Mouse (Mus musculus): ENCODE measurements around the gene Rnaseh2a. TPM values are rescaled to one million over a fixed set of nuclear protein-coding genes. Genes with fewer than 3 reads are reported as not detected.

Gene Rnaseh2a
- total RNA-seq, 4 experiments from 2014 or later = 41.9 to 61.3 (median 55.0) TPM

- no peak for DNase-seq (ENCODE audit: low spot score)
Measured at GRCm38 (mm10) chr8:84907037-84907436, 62.5 kb downstream of the Rnaseh2a start.

Small RNAs within 50 kb of the gene (microRNA-seq; reads per million reads assigned to microRNA genes)
- gene Gm24197 = not detected

Other genes with a start within 250 kb of the Rnaseh2a start
- gene G430095P16Rik, start 246.8 kb downstream of the Rnaseh2a start, total RNA-seq (2022) = under 1 TPM in 1 of 4 experiments, not detected in 3; 0.66 TPM
- 100 to 1,000 TPM; 288 to 356 (median 295) TPM for gene Nfix, start 169.4 kb downstream of the Rnaseh2a start, total RNA-seq (2022)
- 10 to 100 TPM; 10.3 to 13.2 (median 12.0) TPM for gene Dand5, start 146.9 kb downstream of the Rnaseh2a start, total RNA-seq (2022)
- 10 to 100 TPM; 31.0 to 34.9 (median 33.1) TPM for gene Gadd45gip1, start 138.2 kb downstream of the Rnaseh2a start, total RNA-seq (2022)
- gene Rad23a, start 129.1 kb downstream of the Rnaseh2a start, total RNA-seq (2022) = 10 to 100 TPM; 82.8 to 92.9 (median 89.3) TPM
- gene Calr, start 122.8 kb downstream of the Rnaseh2a start, total RNA-seq (2022) = 100 to 1,000 TPM; 330 to 410 (median 343) TPM
- 10 to 100 TPM; 19.9 to 24.6 (median 22.9) TPM for gene Farsa, start 112.8 kb downstream of the Rnaseh2a start, total RNA-seq (2022)
- gene Syce2, start 97.7 kb downstream of the Rnaseh2a start, total RNA-seq (2022) = 1 to 10 TPM; 2.2 to 5.9 (median 4.1) TPM
- 10 to 100 TPM; 77.8 to 99.2 (median 86.0) TPM for gene Gcdh, start 75.8 kb downstream of the Rnaseh2a start, total RNA-seq (2022)
- gene Klf1, start 67.8 kb downstream of the Rnaseh2a start, total RNA-seq (2022) = not detected
- 10 to 100 TPM in 3 of 4 experiments, 1 to 10 TPM in 1; 7.9 to 15.7 (median 12.3) TPM for gene Dnase2a, start 61.2 kb downstream of the Rnaseh2a start, total RNA-seq (2022)
- gene Mast1, start 32.4 kb downstream of the Rnaseh2a start, total RNA-seq (2022) = under 1 TPM; 0.06 to 0.19 (median 0.13) TPM
- not detected for gene Rtbdn, start 22.8 kb downstream of the Rnaseh2a start, total RNA-seq (2022)
- gene Gm49661, start 334 bp downstream of the Rnaseh2a start, total RNA-seq (2022) = 1 to 10 TPM in 2 of 4 experiments, not detected in 2; 2.4 to 5.9 TPM
- gene Prdx2, start 180 bp downstream of the Rnaseh2a start, total RNA-seq (2022) = 100 to 1,000 TPM; 644 to 711 (median 676) TPM
- gene Junb, start 9.0 kb upstream of the Rnaseh2a start, total RNA-seq (2022) = 10 to 100 TPM; 17.8 to 32.3 (median 23.9) TPM
- gene Hook2, start 20.8 kb upstream of the Rnaseh2a start, total RNA-seq (2022) = 1 to 10 TPM; 1.9 to 3.5 (median 2.7) TPM
- gene Best2, start 44.8 kb upstream of the Rnaseh2a start, total RNA-seq (2022) = not detected
- gene Asna1, start 55.5 kb upstream of the Rnaseh2a start, total RNA-seq (2022) = 10 to 100 TPM; 63.5 to 72.5 (median 65.4) TPM
- gene Trir, start 57.1 kb upstream of the Rnaseh2a start, total RNA-seq (2022) = 10 to 100 TPM; 76.6 to 90.6 (median 78.6) TPM
- 10 to 100 TPM; 29.6 to 32.4 (median 30.8) TPM for gene Tnpo2, start 67.1 kb upstream of the Rnaseh2a start, total RNA-seq (2022)
- gene Fbxw9, start 90.3 kb upstream of the Rnaseh2a start, total RNA-seq (2022) = 1 to 10 TPM; 2.9 to 4.0 (median 3.3) TPM
- not detected for gene Gm5741, start 98.2 kb upstream of the Rnaseh2a start, total RNA-seq (2022)
- 10 to 100 TPM; 32.7 to 36.4 (median 35.5) TPM for gene Dhps, start 102.0 kb upstream of the Rnaseh2a start, total RNA-seq (2022)
- 10 to 100 TPM; 40.8 to 45.3 (median 43.6) TPM for gene Wdr83os, start 111.0 kb upstream of the Rnaseh2a start, total RNA-seq (2022)
- 10 to 100 TPM; 26.6 to 32.4 (median 30.0) TPM for gene Wdr83, start 111.5 kb upstream of the Rnaseh2a start, total RNA-seq (2022)
- 10 to 100 TPM; 21.9 to 36.3 (median 26.3) TPM for gene Man2b1, start 113.5 kb upstream of the Rnaseh2a start, total RNA-seq (2022)
- 1 to 10 TPM; 2.1 to 3.0 (median 2.7) TPM for gene Zfp791, start 153.3 kb upstream of the Rnaseh2a start, total RNA-seq (2022)
- gene Cks1brt, start 182.2 kb upstream of the Rnaseh2a start, total RNA-seq (2022) = not detected